Mouse (Mus musculus) stomach, embryonic 15.5 days (tissue): Measurements from ENCODE around the gene Eml1. TPM values are rescaled to one million over a fixed set of nuclear protein-coding genes. Genes with fewer than 3 reads are reported as not detected.

Source experiments
- ATAC-seq: fragments of 200-750 bp; cut with Nextera tagmentation; 2 replicates; pipeline ENCODE4 v1.8.0; 2017; ENCODE audit warnings: low read depth, moderate number of reproducible peaks, moderate TSS enrichment; ENCODE audit not compliant: insufficient read depth, low FRiP score
- H3K27ac ChIP-seq: fragments of 300-500 bp; sonication (generic); 2 replicates; pipeline ENCODE4 v1.5.1; 2015; ENCODE audit warnings: mild to moderate bottlenecking, inconsistent platforms
- H3K27me3 ChIP-seq: fragments of 300-500 bp; sonication (generic); replicated peaks from 2 replicates; pipeline ENCODE4 v1.6.1; 2015; ENCODE audit warnings: inconsistent platforms
- H3K36me3 ChIP-seq: fragments of 300-500 bp; sonication (generic); 2 replicates; pipeline ENCODE4 v1.6.1; 2015; ENCODE audit warnings: inconsistent platforms
- H3K4me1 ChIP-seq: fragments of 300-500 bp; sonication (generic); 2 replicates; pipeline ENCODE4 v1.6.1; 2015; ENCODE audit warnings: inconsistent platforms
- H3K4me2 ChIP-seq: fragments of 300-500 bp; sonication (generic); 2 replicates; pipeline ENCODE4 v1.6.1; 2015; ENCODE audit warnings: mild to moderate bottlenecking, inconsistent platforms
- H3K4me3 ChIP-seq: fragments of 300-500 bp; sonication (generic); replicated peaks from 2 replicates; pipeline ENCODE4 v1.5.1; 2015; ENCODE audit warnings: inconsistent platforms
- H3K9ac ChIP-seq: fragments of 300-500 bp; sonication (generic); 2 replicates; pipeline ENCODE4 v1.6.1; 2015; ENCODE audit warnings: inconsistent platforms
- H3K9me3 ChIP-seq: fragments of 300-500 bp; sonication (generic); 2 replicates; pipeline ENCODE4 v1.6.1; 2016; ENCODE audit warnings: inconsistent platforms
- WGBS: fragments of 180-500 bp; shearing (Covaris S2); methylation state at CpG from one replicate; pipeline ENCODE4 v1.1.7; 2015; 5-methylcytosine and 5-hydroxymethylcytosine counted together
- polyA plus RNA-seq: library from polyadenylated mRNA; unstranded; fragments of >200 nt; fragmentation: Nextera tagmentation; extraction: Ambion mirVana; gene quantifications from 2 replicates; pipeline ENCODE4 v1.2.1, GENCODE M21; 2015

The Eml1 gene
- polyA plus RNA-seq, 1 experiment from 2014 or later, result 67.6 TPM

- 81% methylated on average over 8 of the region's 8 CpGs for WGBS
- ATAC-seq, result no peak
- Histone ChIP-seq H3K27me3 (no peaks in the 10 kb centered on the region), H3K4me2 (no peak overlapping the region), H3K9me3 (no peaks in the 10 kb centered on the region), H3K9ac (no peak overlapping the region), H3K36me3 (no peaks in the 10 kb centered on the region), H3K4me1 (peaks cover 2% of the 10 kb centered on the region), H3K4me3 (no peak overlapping the region), H3K27ac (no peak overlapping the region)
Measured at GRCm38 (mm10) chr12:108399191-108399590, 28.4 kb downstream of the Eml1 start.

GRCm38 (mm10) chr12:108400951-108401350, 30.2 kb downstream of the Eml1 start:
- WGBS, result 69% methylated on average over 8 of the region's 8 CpGs
- ATAC-seq, result no peak

GRCm38 (mm10) chr12:108403957-108404356, 33.2 kb downstream of the Eml1 start:
- Histone ChIP-seq H3K9ac (no peak overlapping the region), H3K27ac (peak overlapping the region; percentile 65), H3K4me2 (no peak overlapping the region), H3K27me3 (no peaks in the 10 kb centered on the region), H3K36me3 (no peaks in the 10 kb centered on the region), H3K4me1 (peaks cover 11% of the 10 kb centered on the region), H3K4me3 (no peak overlapping the region), H3K9me3 (no peaks in the 10 kb centered on the region)
- 15% methylated on average over 6 of the region's 6 CpGs for WGBS
- ATAC-seq, result peak; percentile 84

More at GRCm38 (mm10) chr12:108400951-108401350, 30.2 kb downstream of the Eml1 start:
- peaks cover 8% of the 10 kb centered on the region for H3K4me1 ChIP-seq
- H3K27me3 ChIP-seq, result no peaks in the 10 kb centered on the region
- H3K36me3 ChIP-seq, result no peaks in the 10 kb centered on the region
- H3K9me3 ChIP-seq, result no peaks in the 10 kb centered on the region
- no peak overlapping the region for H3K4me2 ChIP-seq
- no peak overlapping the region for H3K9ac ChIP-seq
- H3K27ac ChIP-seq, result no peak overlapping the region
- H3K4me3 ChIP-seq, result no peak overlapping the region

GRCm38 (mm10) chr12:108409100-108409499, 38.3 kb downstream of the Eml1 start:
- ATAC-seq, result no peak
- Histone ChIP-seq H3K4me3 (no peak overlapping the region), H3K9ac (no peak overlapping the region), H3K27me3 (no peaks in the 10 kb centered on the region), H3K9me3 (no peaks in the 10 kb centered on the region), H3K4me1 (peaks cover 10% of the 10 kb centered on the region), H3K27ac (no peak overlapping the region), H3K36me3 (no peaks in the 10 kb centered on the region), H3K4me2 (no peak overlapping the region)
- 64% methylated on average over 5 of the region's 5 CpGs for WGBS

GRCm38 (mm10) chr12:108410416-108411208, 39.9 kb downstream of the Eml1 start:
- no peak overlapping the region for H3K9ac ChIP-seq
- 57% methylated on average over 14 of the region's 14 CpGs for WGBS

GRCm38 (mm10) chr12:108414932-108415331, 44.2 kb downstream of the Eml1 start:
- Histone ChIP-seq H3K9me3 (no peaks in the 10 kb centered on the region), H3K27me3 (no peaks in the 10 kb centered on the region), H3K9ac (no peak overlapping the region), H3K27ac (no peak overlapping the region), H3K36me3 (no peaks in the 10 kb centered on the region), H3K4me1 (no peaks in the 10 kb centered on the region), H3K4me3 (no peak overlapping the region), H3K4me2 (no peak overlapping the region)
- ATAC-seq, result no peak
- WGBS, result 92% methylated on average over 9 of the region's 9 CpGs

More at GRCm38 (mm10) chr12:108410416-108411208, 39.9 kb downstream of the Eml1 start:
- H3K9me3 ChIP-seq, result no peaks in the 10 kb centered on the region
- H3K27me3 ChIP-seq, result no peaks in the 10 kb centered on the region
- no peak overlapping the region for H3K27ac ChIP-seq
- H3K4me2 ChIP-seq, result no peak overlapping the region
- peaks cover 3% of the 10 kb centered on the region; the same call in 1 of the 2 replicates for H3K4me1 ChIP-seq
- no peak overlapping the region for H3K4me3 ChIP-seq
- ATAC-seq, result no peak
- H3K36me3 ChIP-seq, result no peaks in the 10 kb centered on the region

GRCm38 (mm10) chr12:108419570-108419969, 48.8 kb downstream of the Eml1 start:
- ATAC-seq, result no peak
- Histone ChIP-seq H3K4me2 (no peak overlapping the region), H3K27ac (no peak overlapping the region), H3K4me1 (0 out of 2 replicates have a peak, but pooled peaks cover 9% of the 10 kb centered on the region), H3K9me3 (no peaks in the 10 kb centered on the region), H3K4me3 (no peak overlapping the region), H3K27me3 (no peaks in the 10 kb centered on the region), H3K36me3 (no peaks in the 10 kb centered on the region), H3K9ac (no peak overlapping the region)

- H3K36me3 ChIP-seq, result no peaks in the 10 kb centered on the region
- no peak overlapping the region for H3K4me3 ChIP-seq
Measured at GRCm38 (mm10) chr12:108421477-108421876, 50.7 kb downstream of the Eml1 start.

GRCm38 (mm10) chr12:108422495-108422857, 51.7 kb downstream of the Eml1 start:
- peak overlapping the region; percentile 81 for H3K4me3 ChIP-seq
- no peaks in the 10 kb centered on the region for H3K36me3 ChIP-seq
- H3K4me2 ChIP-seq, result peak overlapping the region; percentile 80
- ATAC-seq, result peak; percentile 44
- no peaks in the 10 kb centered on the region for H3K27me3 ChIP-seq
- peak overlapping the region; percentile 90; the same call in 1 of the 2 replicates for H3K9ac ChIP-seq
- WGBS, result 1% methylated on average over 11 of the region's 14 CpGs
- no peaks in the 10 kb centered on the region for H3K9me3 ChIP-seq
- peak overlapping the region; percentile 81; the same call in 1 of the 2 replicates for H3K27ac ChIP-seq
- H3K4me1 ChIP-seq, result 0 out of 2 replicates have a peak, but pooled peaks cover 15% of the 10 kb centered on the region

More at GRCm38 (mm10) chr12:108421477-108421876, 50.7 kb downstream of the Eml1 start:
- no peak overlapping the region for H3K9ac ChIP-seq
- H3K4me1 ChIP-seq, result 0 out of 2 replicates have a peak, but pooled peaks cover 15% of the 10 kb centered on the region
- ATAC-seq, result no peak
- H3K27ac ChIP-seq, result no peak overlapping the region
- no peaks in the 10 kb centered on the region for H3K9me3 ChIP-seq
- no peak overlapping the region for H3K4me2 ChIP-seq
- WGBS, result 83% methylated on average over 1 of the region's 1 CpGs
- no peaks in the 10 kb centered on the region for H3K27me3 ChIP-seq

- under 1% methylated on average over 88 of the region's 90 CpGs for WGBS
- H3K27ac ChIP-seq, result peak overlapping the region; percentile 81
- H3K36me3 ChIP-seq, result no peaks in the 10 kb centered on the region
- H3K9ac ChIP-seq, result peak overlapping the region; percentile 90
- H3K27me3 ChIP-seq, result no peaks in the 10 kb centered on the region
- H3K4me2 ChIP-seq, result peak overlapping the region; percentile 80
- 0 out of 2 replicates have a peak, but pooled peaks cover 15% of the 10 kb centered on the region for H3K4me1 ChIP-seq
- peak; percentile 89 for ATAC-seq
- peak overlapping the region; percentile 81 for H3K4me3 ChIP-seq
- no peaks in the 10 kb centered on the region for H3K9me3 ChIP-seq
Measured at GRCm38 (mm10) chr12:108422858-108423631, 52.3 kb downstream of the Eml1 start.

GRCm38 (mm10) chr12:108430964-108431363, 60.2 kb downstream of the Eml1 start:
- H3K4me3 ChIP-seq, result no peak overlapping the region
- 50% methylated on average over 3 of the region's 3 CpGs for WGBS
- no peaks in the 10 kb centered on the region for H3K9me3 ChIP-seq
- no peak overlapping the region for H3K9ac ChIP-seq
- peak overlapping the region; percentile 13; the same call in 1 of the 2 replicates for H3K27ac ChIP-seq
- H3K4me1 ChIP-seq, result peaks cover 23% of the 10 kb centered on the region
- no peak overlapping the region for H3K4me2 ChIP-seq
- H3K36me3 ChIP-seq, result no peaks in the 10 kb centered on the region
- ATAC-seq, result no peak
- H3K27me3 ChIP-seq, result no peaks in the 10 kb centered on the region

- no peaks in the 10 kb centered on the region for H3K9me3 ChIP-seq
- H3K36me3 ChIP-seq, result no peaks in the 10 kb centered on the region
- H3K4me1 ChIP-seq, result peaks cover 26% of the 10 kb centered on the region
- no peaks in the 10 kb centered on the region for H3K27me3 ChIP-seq
- no peak for ATAC-seq
- no peak overlapping the region for H3K27ac ChIP-seq
- 79% methylated on average over 6 of the region's 6 CpGs for WGBS
- no peak overlapping the region for H3K4me2 ChIP-seq
- no peak overlapping the region for H3K4me3 ChIP-seq
- H3K9ac ChIP-seq, result no peak overlapping the region
Measured at GRCm38 (mm10) chr12:108431714-108432113, 61.0 kb downstream of the Eml1 start.
